Mouse (Mus musculus) natural killer cell, adult 2 months (primary cell): ENCODE measurements at regions not wholly inside any gene's neighbourhood (a gene's known extent, or its start where the extent isn't known, plus 50 kb on each side); places are given as distances from the start of the nearest gene placed in this dataset.

ENCODE experiments used
- DNase-seq, 2 experiments: peaks; one replicate each; pipeline ENCODE4 v3.0.0; 2022; ENCODE audit warnings: low spot score in 2 of 2

DNA sequence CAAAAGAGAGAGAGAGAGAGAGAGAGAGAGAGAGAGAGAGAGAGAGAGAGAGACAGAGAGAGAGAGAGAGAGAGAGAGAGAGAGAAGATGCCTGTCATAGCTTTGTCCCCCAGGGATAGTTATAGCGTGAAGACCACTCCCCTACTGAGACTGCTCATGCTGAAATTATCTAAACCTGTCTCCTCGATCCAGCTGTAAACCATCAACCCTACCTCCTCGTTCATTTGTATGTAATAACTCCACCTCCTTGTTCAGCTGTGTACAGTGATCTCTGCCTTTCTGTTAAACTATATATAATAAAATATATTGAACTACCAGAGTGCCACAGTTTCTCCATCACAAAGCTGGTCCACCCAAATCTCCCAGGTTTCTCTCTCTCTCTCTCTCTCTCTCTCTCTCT lies 53.2 kb upstream of the Cd180 start:
- DNase-seq: no peak
